Mouse (Mus musculus): ENCODE results near the gene Gm10521.

Gm10521 gene

DNA sequence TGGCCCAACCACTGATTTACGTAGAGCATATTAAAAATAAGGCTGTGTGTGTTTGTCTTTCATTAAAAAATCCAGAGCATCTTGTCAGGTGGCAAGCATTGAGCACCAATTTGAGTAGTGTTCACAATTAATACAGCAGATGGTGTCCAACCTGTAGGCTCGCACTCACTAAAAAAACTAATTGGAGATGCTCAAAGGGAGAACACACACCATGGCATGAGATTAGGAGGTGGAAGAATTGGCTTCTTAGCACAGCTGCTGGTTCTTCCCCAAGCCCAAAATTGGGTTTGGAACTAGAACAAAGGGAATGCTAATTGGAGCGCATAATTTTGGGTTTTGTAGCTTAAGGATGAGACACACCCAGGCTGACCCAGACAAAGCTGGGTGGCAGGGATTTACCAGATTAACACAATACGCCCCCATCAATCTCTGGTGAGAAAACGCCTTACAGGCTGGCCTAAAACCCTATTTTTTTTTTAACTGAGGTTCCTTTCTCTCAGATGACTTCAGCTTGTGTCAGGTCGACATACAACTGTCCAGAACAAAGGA, 51.1 kb downstream of the Gm10521 start:
- DNase-seq (ENCODE audit: low read depth, low spot score): no peak

Measured in telencephalon, adult 2 months (tissue).